Mouse (Mus musculus) hindbrain, embryonic 11.5 days (tissue): Measurements from ENCODE around the gene Phf10. TPM values are rescaled to one million over a fixed set of nuclear protein-coding genes. Genes with fewer than 3 reads are reported as not detected.
A peak's percentile ranks its signal among the peaks of the same experiment; 100 is the strongest.
"Not testable (repeated sequence)": the region's sequence is repeated elsewhere in the genome, so short reads cannot be mapped to it uniquely, and the experiment has no call there.

Experiments used
- ATAC-seq: fragments of 200-750 bp; cut with Nextera tagmentation; 2 replicates; pipeline ENCODE4 v1.8.0; 2017; ENCODE audit warnings: mild to moderate bottlenecking, moderate TSS enrichment, moderate library complexity; ENCODE audit not compliant: low FRiP score
- DNase-seq: peaks from one replicate; pipeline ENCODE4 v3.0.0-alpha.2; 2015; ENCODE audit warnings: low spot score
- H3K27ac ChIP-seq: fragments of 300-500 bp; sonication (generic); 2 replicates; pipeline ENCODE4 v1.5.1; 2014; ENCODE audit warnings: mild to moderate bottlenecking, low read depth, low read length
- H3K27me3 ChIP-seq: fragments of 300-500 bp; sonication (generic); 2 replicates; pipeline ENCODE4 v1.6.1; 2014; ENCODE audit warnings: mild to moderate bottlenecking, low read length, moderate library complexity, mixed read lengths; ENCODE audit not compliant: control insufficient read depth, insufficient read depth
- H3K36me3 ChIP-seq: fragments of 300-500 bp; sonication (generic); 2 replicates; pipeline ENCODE4 v1.6.1; 2014; ENCODE audit warnings: mild to moderate bottlenecking, low read length, moderate library complexity, mixed read lengths; ENCODE audit not compliant: control insufficient read depth, insufficient read depth
- H3K4me1 ChIP-seq: fragments of 300-500 bp; sonication (generic); replicated peaks from 2 replicates; pipeline ENCODE4 v1.6.1; 2014; ENCODE audit warnings: low read length, mixed read lengths; ENCODE audit not compliant: control insufficient read depth, insufficient read depth
- H3K4me2 ChIP-seq: fragments of 300-500 bp; sonication (generic); replicated peaks from 2 replicates; pipeline ENCODE4 v1.6.1; 2014; ENCODE audit warnings: mild to moderate bottlenecking, low read depth, low read length
- H3K4me3 ChIP-seq: fragments of 300-500 bp; sonication (generic); 2 replicates; pipeline ENCODE4 v1.5.1; 2014; ENCODE audit warnings: low read depth, low read length
- H3K9ac ChIP-seq: fragments of 300-500 bp; sonication (generic); 2 replicates; pipeline ENCODE4 v1.6.1; 2014; ENCODE audit warnings: low read depth, low read length
- H3K9me3 ChIP-seq: fragments of 300-500 bp; sonication (generic); 2 replicates; pipeline ENCODE4 v1.6.1; 2016; ENCODE audit warnings: low read length; ENCODE audit not compliant: control insufficient read depth
- WGBS: fragments of 180-500 bp; shearing (Covaris S2); extraction: QIAGEN DNeasy Blood & Tissue Kit; methylation state at CpG from one replicate; pipeline ENCODE4 v1.1.7; 2014; 5-methylcytosine and 5-hydroxymethylcytosine counted together
- polyA plus RNA-seq: library from polyadenylated mRNA; unstranded; fragments of >200 nt; fragmentation: Nextera tagmentation; extraction: Ambion mirVana; gene quantifications from 2 replicates; pipeline ENCODE4 v1.2.1, GENCODE M21; 2014

The Phf10 gene
- polyA plus RNA-seq = 32.0 and 39.2 TPM in 2 replicates

DNA sequence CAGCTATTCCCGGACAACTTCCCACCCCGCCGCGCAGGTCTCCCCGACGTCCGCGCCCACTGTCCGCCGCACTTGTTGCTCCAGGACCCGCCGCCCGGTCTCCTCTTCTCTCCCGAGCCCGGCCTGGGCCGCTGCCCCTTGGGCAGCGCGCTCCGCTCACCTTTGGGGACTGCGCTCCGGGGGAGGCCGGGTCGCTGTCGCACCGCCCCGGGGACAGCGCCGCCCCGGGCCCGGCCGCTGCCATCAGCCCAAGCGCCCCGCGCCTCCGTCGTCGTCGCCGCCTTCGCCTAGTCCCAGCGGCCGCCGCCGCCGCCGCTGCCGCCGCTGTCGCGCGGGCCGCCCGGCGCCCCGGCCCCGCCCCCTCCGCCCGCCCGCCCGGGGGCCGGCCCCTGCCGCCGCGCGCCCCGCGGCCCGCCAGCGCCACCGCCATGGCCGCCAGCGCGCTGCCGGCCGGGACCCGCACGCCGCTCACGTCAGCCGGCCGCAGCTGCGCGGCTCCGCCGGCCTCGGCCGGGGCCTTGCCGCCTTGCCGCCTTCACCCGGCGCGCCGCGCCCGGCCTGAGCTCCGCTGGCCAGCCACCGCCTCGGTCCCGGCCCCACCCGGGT lies at the start of gene Phf10:
Gene Phf10, minus strand, starts transcription at position 323 of the 606 bp plus-strand sequence.
- Histone ChIP-seq H3K4me3 (peak within 1 kb of the TSS; percentile 61), H3K9ac (peak within 1 kb of the TSS; percentile 66), H3K4me2 (peak within 1 kb of the TSS; percentile 93)
- H3K27me3 ChIP-seq, H3K9me3 ChIP-seq, H3K27ac ChIP-seq, H3K4me1 ChIP-seq, H3K36me3 ChIP-seq: not testable (repeated sequence)
- WGBS = under 1% methylated on average over 37 of the region's 100 CpGs
- peak; percentile 47 for DNase-seq
- ATAC-seq = peak; percentile 80

DNA sequence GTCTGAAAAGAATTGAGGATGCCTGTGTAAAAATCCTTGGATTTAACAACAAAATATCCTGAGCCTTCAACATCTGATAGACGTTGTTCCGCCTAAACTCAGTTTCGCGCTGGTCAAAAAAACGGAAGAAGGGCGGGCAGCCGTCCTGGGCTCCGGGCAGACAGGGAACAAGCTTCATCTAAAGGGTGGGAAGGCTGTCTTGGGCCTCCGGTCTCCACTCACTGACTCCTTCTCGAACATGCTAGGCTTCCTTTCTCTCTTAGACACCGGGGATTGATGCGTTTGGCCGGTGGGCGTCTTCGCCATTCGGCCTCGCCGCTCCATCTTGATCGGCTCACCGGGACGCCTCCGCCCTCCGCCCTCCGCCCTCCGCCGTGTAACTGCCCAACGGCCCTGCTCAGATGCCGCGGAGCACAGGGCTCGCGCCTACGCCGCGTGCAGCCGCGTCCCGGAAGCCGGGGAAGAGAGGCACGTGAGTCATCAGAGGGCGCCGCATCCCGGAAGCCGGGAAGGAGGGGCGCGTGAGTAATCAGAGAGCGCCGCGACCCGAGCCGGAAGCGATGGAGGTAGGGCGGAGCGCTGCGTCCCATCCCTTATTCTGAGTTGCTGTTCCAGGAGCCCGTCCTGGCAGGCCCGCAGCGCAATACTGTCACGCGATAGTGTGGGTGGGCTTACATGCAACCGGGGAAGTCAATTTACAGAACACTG lies 48.8 kb upstream of the Phf10 start, which contains the start of gene Gm3435:
Gene Gm3435, plus strand, starts transcription at position 471 of the 708 bp plus-strand sequence.
- peak; percentile 99 for ATAC-seq
- H3K4me3 ChIP-seq, H3K9ac ChIP-seq, H3K27me3 ChIP-seq, H3K4me1 ChIP-seq, H3K27ac ChIP-seq, H3K9me3 ChIP-seq, H3K36me3 ChIP-seq, DNase-seq, H3K4me2 ChIP-seq: not testable (repeated sequence)
- WGBS = no CpG with 5 or more reads among the region's 60 CpGs

DNA sequence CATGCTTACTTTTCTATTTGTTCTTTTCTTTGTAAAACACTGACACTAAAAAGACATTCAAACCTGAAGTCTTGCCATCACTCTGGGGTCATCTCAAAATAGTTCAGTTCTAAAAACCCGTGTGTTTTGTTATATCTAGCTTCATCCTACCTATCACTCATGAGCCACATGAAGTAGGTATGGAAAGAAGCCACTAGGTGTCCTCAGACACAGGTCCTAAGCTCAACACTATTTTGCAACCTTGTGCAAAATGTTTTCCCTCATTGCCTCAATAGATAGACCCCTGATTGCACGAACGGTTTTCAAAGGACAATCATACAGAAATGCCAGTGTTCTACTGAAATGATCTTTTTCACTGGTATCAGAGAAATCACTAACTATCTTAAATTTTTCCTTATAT lies 48.0 kb upstream of the Phf10 start:
- not testable (repeated sequence) for DNase-seq, H3K9ac ChIP-seq, H3K4me2 ChIP-seq, H3K36me3 ChIP-seq, H3K4me1 ChIP-seq, ATAC-seq, H3K4me3 ChIP-seq, H3K27me3 ChIP-seq, H3K27ac ChIP-seq, H3K9me3 ChIP-seq
- WGBS = no CpG with 5 or more reads among the region's 3 CpGs

DNA sequence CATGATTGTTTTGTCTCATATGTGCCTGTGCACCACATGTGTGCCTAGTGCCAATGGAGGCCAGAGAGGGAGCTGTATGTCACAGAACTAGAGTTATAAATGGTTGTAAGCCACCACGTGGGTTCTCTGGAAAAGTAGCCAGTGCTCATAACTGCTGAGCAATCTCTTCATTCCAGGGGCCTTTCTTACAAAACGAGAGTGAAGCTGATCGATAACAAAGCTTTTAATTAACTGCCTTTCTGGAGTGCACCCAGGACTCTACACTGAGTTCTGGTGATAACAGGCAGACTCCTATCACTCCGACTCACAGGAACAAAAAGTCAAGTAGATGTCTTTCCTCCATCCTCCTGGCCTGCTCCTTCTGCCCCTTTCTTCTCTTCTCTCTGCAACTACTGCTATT lies 39.0 kb upstream of the Phf10 start:
- H3K4me1 ChIP-seq, H3K4me3 ChIP-seq, DNase-seq, ATAC-seq, H3K9ac ChIP-seq, H3K9me3 ChIP-seq, H3K36me3 ChIP-seq, H3K4me2 ChIP-seq, H3K27ac ChIP-seq, H3K27me3 ChIP-seq: not testable (repeated sequence)
- no CpG with 5 or more reads among the region's 4 CpGs for WGBS

DNA sequence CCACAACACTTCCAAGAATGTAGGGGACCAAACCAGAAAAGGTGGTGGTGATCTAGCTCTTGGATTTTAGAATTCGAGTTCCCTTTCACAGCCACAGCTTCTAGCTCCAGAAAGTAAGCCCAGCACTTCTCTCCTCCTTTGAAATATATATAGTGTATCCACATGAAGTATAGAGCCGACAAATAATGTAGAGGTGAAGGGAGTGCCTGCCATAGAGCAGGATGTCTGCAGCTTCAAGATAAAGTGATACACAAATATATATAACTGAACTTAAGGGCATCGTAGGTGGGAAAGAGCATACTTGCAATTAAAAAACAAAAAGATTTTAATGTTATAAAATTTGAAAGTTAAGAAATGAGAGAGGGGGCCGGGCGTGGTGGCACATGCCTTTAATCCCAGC lies 33.1 kb upstream of the Phf10 start:
- H3K27me3 ChIP-seq, H3K4me3 ChIP-seq, H3K4me1 ChIP-seq, H3K9me3 ChIP-seq, H3K4me2 ChIP-seq, H3K27ac ChIP-seq, H3K9ac ChIP-seq, H3K36me3 ChIP-seq, ATAC-seq, DNase-seq: not testable (repeated sequence)
- no CpG with 5 or more reads among the region's 5 CpGs for WGBS

DNA sequence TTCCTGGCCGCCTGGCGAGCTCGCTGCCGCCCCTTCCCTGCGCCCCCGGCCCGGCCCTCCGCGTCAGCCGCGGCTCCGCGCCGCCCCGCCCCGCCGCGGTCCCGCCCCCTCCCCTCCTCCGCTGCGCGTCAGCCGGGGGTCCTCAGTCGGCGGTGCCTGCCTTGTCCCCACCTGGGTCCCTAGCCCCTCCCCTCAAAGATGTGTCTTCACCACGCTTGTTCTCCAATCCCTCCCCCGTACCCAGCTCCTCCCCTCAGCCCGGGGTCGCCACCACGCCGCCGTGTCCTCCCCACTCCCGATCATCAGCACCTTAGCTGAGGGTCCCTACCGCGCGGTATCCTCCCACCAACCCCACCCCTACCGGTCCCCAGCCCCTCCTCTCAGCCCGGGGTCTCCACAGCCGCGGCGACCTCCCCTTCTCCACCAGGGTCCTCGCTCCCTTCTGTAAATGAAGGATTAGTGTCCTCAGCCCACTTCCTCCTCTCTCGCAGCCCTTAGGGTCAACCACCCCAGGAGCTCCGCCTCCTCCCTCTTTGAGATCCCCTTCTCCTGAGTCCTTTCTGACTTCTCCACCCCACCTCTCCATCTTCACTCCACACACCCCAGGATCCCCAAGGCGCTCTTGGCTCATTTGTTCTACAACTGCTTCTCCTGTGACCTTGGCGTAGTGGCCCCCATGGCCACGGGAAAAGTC lies 32.2 kb upstream of the Phf10 start:
- not testable (repeated sequence) for H3K4me2 ChIP-seq, DNase-seq, H3K36me3 ChIP-seq, H3K27ac ChIP-seq, H3K4me3 ChIP-seq, H3K9ac ChIP-seq, H3K27me3 ChIP-seq, H3K4me1 ChIP-seq, H3K9me3 ChIP-seq
- WGBS = no CpG with 5 or more reads among the region's 47 CpGs
- ATAC-seq = peak; percentile 91

DNA sequence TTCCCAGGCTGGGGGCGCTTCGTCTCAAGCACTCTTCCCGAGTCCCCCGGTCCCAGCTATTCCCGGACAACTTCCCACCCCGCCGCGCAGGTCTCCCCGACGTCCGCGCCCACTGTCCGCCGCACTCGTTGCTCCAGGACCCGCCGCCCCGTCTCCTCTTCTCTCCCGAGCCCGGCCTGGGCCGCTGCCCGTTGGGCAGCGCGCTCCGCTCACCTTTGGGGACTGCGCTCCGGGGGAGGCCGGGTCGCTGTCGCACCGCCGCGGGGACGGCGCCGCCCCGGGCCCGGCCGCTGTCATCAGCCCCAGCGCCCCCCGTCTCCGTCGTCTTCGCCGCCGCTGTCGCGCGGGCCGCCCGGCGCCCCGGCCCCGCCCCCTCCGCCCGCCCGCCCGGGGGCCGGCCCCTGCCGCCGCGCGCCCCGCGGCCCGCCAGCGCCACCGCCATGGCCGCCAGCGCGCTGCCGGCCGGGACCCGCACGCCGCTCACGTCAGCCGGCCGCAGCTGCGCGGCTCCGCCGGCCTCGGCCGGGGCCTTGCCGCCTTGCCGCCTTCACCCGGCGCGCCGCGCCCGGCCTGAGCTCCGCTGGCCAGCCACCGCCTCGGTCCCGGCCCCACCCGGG lies 31.6 kb upstream of the Phf10 start:
- H3K27ac ChIP-seq, H3K9ac ChIP-seq, H3K4me3 ChIP-seq, H3K36me3 ChIP-seq, DNase-seq, H3K4me2 ChIP-seq, H3K27me3 ChIP-seq, H3K9me3 ChIP-seq, H3K4me1 ChIP-seq: not testable (repeated sequence)
- WGBS = no CpG with 5 or more reads among the region's 98 CpGs
- ATAC-seq = peak; percentile 81

DNA sequence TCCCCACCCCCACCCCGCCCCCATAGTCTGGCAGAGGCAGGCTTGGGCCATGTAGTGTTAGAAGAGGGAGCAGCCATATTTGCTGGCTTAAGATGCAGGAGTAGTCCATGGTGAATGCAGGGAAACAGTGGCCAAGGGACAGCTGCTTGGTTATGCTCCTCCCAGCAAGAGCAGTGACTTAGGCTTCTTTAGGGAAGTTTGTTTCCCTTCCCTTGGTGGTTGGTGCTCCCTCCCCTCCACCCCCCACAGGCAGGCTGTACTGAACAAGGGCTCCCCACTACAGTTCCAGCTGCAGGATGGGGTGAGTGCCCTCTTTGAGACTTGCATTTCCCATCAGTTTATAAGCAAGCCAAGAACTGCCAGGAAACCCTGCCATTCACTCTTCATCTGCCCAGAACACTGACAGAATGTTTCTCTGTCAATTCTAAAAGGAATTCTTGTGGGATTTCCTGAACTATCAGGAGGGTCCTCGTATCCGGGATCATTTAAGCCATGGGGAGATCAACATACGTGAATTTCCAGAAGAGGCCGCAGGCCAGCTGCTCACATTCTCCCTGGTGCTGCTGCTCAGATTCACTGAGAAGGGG lies 29.1 kb upstream of the Phf10 start:
- H3K9ac ChIP-seq, ATAC-seq, H3K4me2 ChIP-seq, H3K4me1 ChIP-seq, DNase-seq, H3K27ac ChIP-seq, H3K9me3 ChIP-seq, H3K27me3 ChIP-seq, H3K36me3 ChIP-seq, H3K4me3 ChIP-seq: not testable (repeated sequence)
- WGBS = 83% methylated on average over 4 of the region's 5 CpGs
